Mouse (Mus musculus) kidney, embryonic 14.5 days (tissue): ENCODE results near the gene Orai3. TPM values are rescaled to one million over a fixed set of nuclear protein-coding genes. Genes with fewer than 3 reads are reported as not detected.
"Not testable (repeated sequence)": the region's sequence is repeated elsewhere in the genome, so short reads cannot be mapped to it uniquely, and the experiment has no call there.

Source experiments
- ATAC-seq: fragments of 200-750 bp; cut with Nextera tagmentation; 2 replicates; pipeline ENCODE4 v1.8.0; 2017; ENCODE audit warnings: moderate number of reproducible peaks, mild to moderate bottlenecking, moderate TSS enrichment, moderate library complexity; ENCODE audit not compliant: low FRiP score, low TSS enrichment
- H3K27ac ChIP-seq: fragments of 300-500 bp; sonication (generic); 2 replicates; pipeline ENCODE4 v1.5.1; 2014; ENCODE audit warnings: low read depth, mild to moderate bottlenecking, low read length, moderate library complexity, mixed read lengths
- H3K27me3 ChIP-seq: fragments of 300-500 bp; sonication (generic); 2 replicates; pipeline ENCODE4 v1.6.1; 2014; ENCODE audit warnings: mild to moderate bottlenecking, low read length; ENCODE audit not compliant: control insufficient read depth, insufficient read depth
- H3K36me3 ChIP-seq: fragments of 300-500 bp; sonication (generic); 2 replicates; pipeline ENCODE4 v1.6.1; 2014; ENCODE audit warnings: low read length, mixed read lengths; ENCODE audit not compliant: control insufficient read depth, insufficient read depth
- H3K4me1 ChIP-seq: fragments of 300-500 bp; sonication (generic); 2 replicates; pipeline ENCODE4 v1.6.1; 2014; ENCODE audit warnings: low read length, mixed read lengths; ENCODE audit not compliant: control insufficient read depth, insufficient read depth
- H3K4me2 ChIP-seq: fragments of 300-500 bp; sonication (generic); replicated peaks from 2 replicates; pipeline ENCODE4 v1.6.1; 2014; ENCODE audit warnings: low read depth, mild to moderate bottlenecking, low read length
- H3K4me3 ChIP-seq: fragments of 300-500 bp; sonication (generic); 2 replicates; pipeline ENCODE4 v1.5.1; 2014; ENCODE audit warnings: mild to moderate bottlenecking, low read length
- H3K9ac ChIP-seq: fragments of 300-500 bp; sonication (generic); 2 replicates; pipeline ENCODE4 v1.6.1; 2014; ENCODE audit warnings: low read depth, mild to moderate bottlenecking, low read length, moderate library complexity
- H3K9me3 ChIP-seq: fragments of 300-500 bp; sonication (generic); 2 replicates; pipeline ENCODE4 v1.6.1; 2016; ENCODE audit warnings: low read length; ENCODE audit not compliant: control insufficient read depth
- WGBS: fragments of 180-500 bp; shearing (Covaris S2); extraction: QIAGEN DNeasy Blood & Tissue Kit; methylation state at CpG from one replicate; pipeline ENCODE4 v1.1.7; 2014; 5-methylcytosine and 5-hydroxymethylcytosine counted together
- polyA plus RNA-seq: library from polyadenylated mRNA; unstranded; fragments of >200 nt; fragmentation: Nextera tagmentation; extraction: Ambion mirVana; gene quantifications from 2 replicates; pipeline ENCODE4 v1.2.1, GENCODE M21; 2014

Gene Orai3
- 12.9 and 19.7 TPM in 2 replicates for polyA plus RNA-seq

GRCm38 (mm10) chr7:127769651-127770038, at the start of gene Orai3:
Gene Orai3 (plus strand): TSS chr7:127769815.
- H3K27ac ChIP-seq: peak within 1 kb of the TSS; percentile 94
- peak within 1 kb of the TSS; percentile 69 for H3K9ac ChIP-seq
- WGBS: under 1% methylated on average over 24 of the region's 24 CpGs
- no peaks in the 10 kb centered on the region for H3K27me3 ChIP-seq
- no peaks in the 10 kb centered on the region for H3K9me3 ChIP-seq
- peak within 1 kb of the TSS; percentile 47 for H3K4me3 ChIP-seq
- peak within 1 kb of the TSS; percentile 89 for H3K4me2 ChIP-seq
- ATAC-seq: peak; percentile 77
- peaks cover 16% of the 10 kb centered on the region for H3K4me1 ChIP-seq
- H3K36me3 ChIP-seq: peaks cover 36% of the 10 kb centered on the region

DNA sequence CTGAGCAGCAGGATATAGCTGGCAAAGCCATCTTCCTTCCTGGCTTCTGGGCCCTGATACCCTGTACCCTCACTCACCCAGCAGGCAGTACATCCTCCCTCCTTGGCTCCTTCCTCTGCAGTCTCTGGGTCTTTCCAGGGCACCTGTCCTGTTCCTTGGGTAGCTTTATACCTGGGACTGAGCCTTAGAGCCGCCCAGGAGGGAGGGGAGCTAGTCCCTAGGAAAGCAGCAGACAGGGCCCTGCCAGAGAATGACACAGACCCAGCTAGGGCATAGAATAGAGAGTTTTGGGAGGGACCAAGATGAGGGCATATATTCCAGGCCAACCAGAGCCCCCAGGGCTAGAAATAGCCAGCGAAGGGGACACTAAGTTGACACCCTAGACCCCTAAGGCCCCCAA, 44.1 kb upstream of the Orai3 start:
- H3K36me3 ChIP-seq: no peaks in the 10 kb centered on the region
- H3K27me3 ChIP-seq: no peaks in the 10 kb centered on the region
- no peak overlapping the region for H3K4me2 ChIP-seq
- H3K4me1 ChIP-seq: no peaks in the 10 kb centered on the region
- H3K9me3 ChIP-seq: no peaks in the 10 kb centered on the region
- no peak for ATAC-seq
- WGBS: 50% methylated on average over 2 of the region's 2 CpGs
- no peak overlapping the region for H3K9ac ChIP-seq
- no peak overlapping the region for H3K27ac ChIP-seq
- H3K4me3 ChIP-seq: no peak overlapping the region

GRCm38 (mm10) chr7:127725924-127726323, 43.7 kb upstream of the Orai3 start:
- WGBS: 59% methylated on average over 6 of the region's 6 CpGs

GRCm38 (mm10) chr7:127727898-127728297, 41.7 kb upstream of the Orai3 start:
- 86% methylated on average over 7 of the region's 7 CpGs for WGBS

More at GRCm38 (mm10) chr7:127725924-127726323, 43.7 kb upstream of the Orai3 start:
- Histone ChIP-seq H3K4me3 (no peak overlapping the region), H3K27me3 (no peaks in the 10 kb centered on the region), H3K27ac (no peak overlapping the region), H3K4me2 (no peak overlapping the region), H3K9me3 (no peaks in the 10 kb centered on the region), H3K4me1 (no peaks in the 10 kb centered on the region), H3K36me3 (no peaks in the 10 kb centered on the region), H3K9ac (no peak overlapping the region)
- no peak for ATAC-seq

GRCm38 (mm10) chr7:127730170-127730569, 39.4 kb upstream of the Orai3 start:
- no peak overlapping the region for H3K9ac ChIP-seq
- 65% methylated on average over 4 of the region's 4 CpGs for WGBS
- no peaks in the 10 kb centered on the region for H3K4me1 ChIP-seq
- H3K4me2 ChIP-seq: no peak overlapping the region
- no peaks in the 10 kb centered on the region for H3K9me3 ChIP-seq
- no peaks in the 10 kb centered on the region for H3K36me3 ChIP-seq
- H3K4me3 ChIP-seq: no peak overlapping the region
- H3K27ac ChIP-seq: no peak overlapping the region
- no peaks in the 10 kb centered on the region for H3K27me3 ChIP-seq
- ATAC-seq: no peak

More at GRCm38 (mm10) chr7:127727898-127728297, 41.7 kb upstream of the Orai3 start:
- Histone ChIP-seq H3K4me3 (no peak overlapping the region), H3K27me3 (no peaks in the 10 kb centered on the region), H3K9me3 (no peaks in the 10 kb centered on the region), H3K4me1 (no peaks in the 10 kb centered on the region), H3K36me3 (no peaks in the 10 kb centered on the region), H3K9ac (no peak overlapping the region), H3K4me2 (no peak overlapping the region), H3K27ac (no peak overlapping the region)
- ATAC-seq: no peak

GRCm38 (mm10) chr7:127732066-127732465, 37.5 kb upstream of the Orai3 start, which contains the start of gene Ctf2:
Gene Ctf2 (minus strand): TSS chr7:127732166.
- no CpG with 5 or more reads among the region's 5 CpGs for WGBS
- not testable (repeated sequence) for H3K27ac ChIP-seq

GRCm38 (mm10) chr7:127744366-127745045, 25.1 kb upstream of the Orai3 start, which contains the start of gene Fbxl19:
Gene Fbxl19 (plus strand): TSS chr7:127744543.
- peaks cover 8% of the 10 kb centered on the region for H3K4me1 ChIP-seq
- H3K9me3 ChIP-seq: no peaks in the 10 kb centered on the region
- peak within 1 kb of the TSS; percentile 97 for H3K27ac ChIP-seq
- under 1% methylated on average over 26 of the region's 26 CpGs for WGBS
- no peak for ATAC-seq
- H3K9ac ChIP-seq: peak within 1 kb of the TSS; percentile 92
- H3K4me3 ChIP-seq: peak within 1 kb of the TSS; percentile 91
- H3K27me3 ChIP-seq: no peaks in the 10 kb centered on the region
- H3K4me2 ChIP-seq: peak within 1 kb of the TSS; percentile 73
- H3K36me3 ChIP-seq: peaks cover 16% of the 10 kb centered on the region

More at GRCm38 (mm10) chr7:127732066-127732465, 37.5 kb upstream of the Orai3 start, which contains the start of gene Ctf2:
- H3K9me3 ChIP-seq, H3K27me3 ChIP-seq, H3K4me2 ChIP-seq, H3K4me1 ChIP-seq, ATAC-seq, H3K4me3 ChIP-seq, H3K36me3 ChIP-seq, H3K9ac ChIP-seq: not testable (repeated sequence)

DNA sequence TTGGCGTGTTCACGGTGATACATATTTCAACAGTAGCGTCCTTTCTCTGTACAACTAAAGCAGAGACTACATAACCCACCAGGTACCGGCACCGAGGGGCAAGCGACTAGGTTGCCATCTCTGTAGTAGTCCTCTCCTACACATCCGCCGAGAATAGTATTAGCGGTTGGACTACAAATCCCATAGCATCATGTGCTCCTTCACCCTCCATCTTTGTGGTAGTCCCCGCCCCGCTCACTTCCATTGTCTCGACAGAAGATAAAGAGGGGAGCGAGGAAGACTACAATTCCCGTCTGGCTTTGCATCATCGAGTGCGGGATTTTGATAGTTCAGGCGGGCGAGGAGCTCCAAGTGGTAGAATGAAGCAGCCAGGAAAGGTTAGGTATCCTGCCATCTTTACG, 24.4 kb upstream of the Orai3 start:
- Histone ChIP-seq H3K4me2 (peak overlapping the region; percentile 73), H3K4me3 (peak overlapping the region; percentile 91), H3K36me3 (peaks cover 23% of the 10 kb centered on the region), H3K27me3 (no peaks in the 10 kb centered on the region), H3K9ac (peak overlapping the region; percentile 92), H3K9me3 (no peaks in the 10 kb centered on the region), H3K27ac (peak overlapping the region; percentile 97), H3K4me1 (peaks cover 8% of the 10 kb centered on the region)
- WGBS: 0% methylated on average over 19 of the region's 19 CpGs
- peak; percentile 80 for ATAC-seq
